8 mouse cellular contexts compared by ENCODE assay signal in the genomic region with DNA sequence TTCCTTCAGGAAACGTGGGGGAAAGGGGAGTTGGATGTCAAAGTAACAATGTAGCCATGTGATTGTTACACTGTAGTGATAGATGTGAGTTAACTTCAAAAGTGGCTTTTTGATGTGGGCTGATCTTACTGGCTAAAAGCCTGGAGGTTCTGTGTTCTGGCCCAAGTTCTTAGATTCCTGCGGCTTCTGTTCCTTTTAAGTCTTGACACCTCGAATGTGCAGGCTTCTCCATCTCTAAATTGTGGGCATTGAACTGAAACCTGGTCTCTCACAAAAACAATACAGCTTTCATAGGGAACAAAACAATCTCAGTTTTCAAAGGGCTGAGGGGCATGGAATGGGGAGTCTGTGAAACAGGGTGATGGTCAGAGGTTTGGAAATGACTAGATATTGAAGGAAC. TPM values are rescaled to one million over a fixed set of nuclear protein-coding genes. Genes with fewer than 3 reads are reported as not detected.
DNase-seq lines count a peak whose midpoint lies in the region; ATAC-seq and TF ChIP-seq lines count a peak whose summit lies in the region.

No protein-coding gene starts in this region.

- no peak overlapping the region; the same call in 1 of the 2 replicates for H3K9ac ChIP-seq in forebrain, embryonic 16.5 days (replicated peaks; ENCODE audit: low read depth, low read length)
- H3K9ac ChIP-seq in liver, postnatal 0 days (replicated peaks), result peak overlapping the region; percentile 86; the same call in 1 of the 2 replicates

- peak overlapping the region; percentile 79 for H3K4me2 ChIP-seq in forebrain, embryonic 16.5 days (ENCODE audit: low read length)
- H3K4me2 ChIP-seq in liver, postnatal 0 days (ENCODE audit: low read depth, low read length), result peak overlapping the region; percentile 81

- H3K36me3 ChIP-seq in erythroblast, embryonic 14.5 days (ENCODE audit: control insufficient read depth), result peaks cover 17% of the 10 kb centered on the region
- H3K36me3 ChIP-seq in forebrain, embryonic 16.5 days (ENCODE audit: control insufficient read depth, insufficient read depth), result no peaks in the 10 kb centered on the region
- peaks cover 5% of the 10 kb centered on the region; the same call in 1 of the 2 replicates for H3K36me3 ChIP-seq in liver, postnatal 0 days (replicated peaks; ENCODE audit: insufficient read depth, low read length)

- DNase-seq in CD4-positive helper T cell, adult 2 months (ENCODE audit: low read depth, low spot score), result peak; percentile 38
- no peak for DNase-seq in liver, postnatal 0 days
- no peak for DNase-seq in retina, postnatal 1 day
- no peak for DNase-seq in thymus, postnatal 14 days
- no peak for DNase-seq in natural killer cell, adult 2 months (ENCODE audit: low spot score in 2 of 2)

- no peaks in the 10 kb centered on the region for H3K9me3 ChIP-seq in erythroblast, embryonic 14.5 days (ENCODE audit: control insufficient read depth, low read length)
- H3K9me3 ChIP-seq in forebrain, embryonic 16.5 days (ENCODE audit: control insufficient read depth, low read length), result no peaks in the 10 kb centered on the region
- H3K9me3 ChIP-seq in liver, postnatal 0 days (ENCODE audit: low read length), result no peaks in the 10 kb centered on the region

- no peak for TF ChIP-seq CTCF in liver, postnatal 0 days (IDR thresholded peaks at IDR 0.05; ENCODE audit: low read depth)

- H3K27me3 ChIP-seq in erythroblast, embryonic 14.5 days (ENCODE audit: control insufficient read depth), result no peaks in the 10 kb centered on the region
- H3K27me3 ChIP-seq in forebrain, embryonic 16.5 days (replicated peaks; ENCODE audit: control insufficient read depth, insufficient read depth, low read length), result no peaks in the 10 kb centered on the region; the same call in 1 of the 2 replicates
- H3K27me3 ChIP-seq in liver, postnatal 0 days (ENCODE audit: insufficient read depth, low read length), result no peaks in the 10 kb centered on the region

- H3K4me1 ChIP-seq in erythroblast, embryonic 14.5 days (ENCODE audit: control insufficient read depth), result peaks cover 35% of the 10 kb centered on the region
- peaks cover 4% of the 10 kb centered on the region; the same call in 1 of the 2 replicates for H3K4me1 ChIP-seq in forebrain, embryonic 16.5 days (replicated peaks; ENCODE audit: control insufficient read depth, insufficient read depth, low read length)
- peaks cover 12% of the 10 kb centered on the region for H3K4me1 ChIP-seq in liver, postnatal 0 days (ENCODE audit: insufficient read depth)

- WGBS in forebrain, embryonic 16.5 days, result 40% methylated on average over 3 of the region's 3 CpGs
- WGBS in liver, postnatal 0 days (ENCODE audit: insufficient replicate concordance), result 40% methylated on average over 3 of the region's 3 CpGs

- no peak overlapping the region for H3K27ac ChIP-seq in forebrain, embryonic 16.5 days (ENCODE audit: low read length)
- peak overlapping the region; percentile 58 for H3K27ac ChIP-seq in liver, postnatal 0 days (ENCODE audit: low read depth)

- ATAC-seq in erythroblast, adult 5-6 weeks (replicated peaks; ENCODE audit: low FRiP score, poor library complexity, severe bottlenecking), result no peak
- no peak for ATAC-seq in forebrain, embryonic 16.5 days
- no peak for ATAC-seq in liver, postnatal 0 days

- TF ChIP-seq EP300 in liver, postnatal 0 days (IDR thresholded peaks at IDR 0.05; ENCODE audit: low read depth), result no peak

- peak overlapping the region; percentile 98 for H3K4me3 ChIP-seq in erythroblast, embryonic 14.5 days (replicated peaks)
- peak overlapping the region; percentile 68; the same call in 1 of the 2 replicates for H3K4me3 ChIP-seq in forebrain, embryonic 16.5 days (replicated peaks; ENCODE audit: low read length)
- H3K4me3 ChIP-seq in liver, postnatal 0 days (ENCODE audit: low read depth, low read length), result peak overlapping the region; percentile 95

RNA-seq across cellular contexts. Expression of a gene that starts 0.6 kb away (rescaled TPM):
- polyA plus RNA-seq in erythroblast, embryonic 14.5 days (2012), result 0.04 and 0.11 TPM in 2 replicates
- total RNA-seq in erythroblast, adult 5-6 weeks (2015; ENCODE audit: low replicate concordance), result 6.3 and 7.7 TPM in 2 replicates
- total RNA-seq in erythroblast, adult 5-6 weeks (2017; ENCODE audit: low replicate concordance), result 7.4 and 14.8 TPM in 2 replicates
- polyA plus RNA-seq in forebrain, embryonic 16.5 days (2015; fragmentation: Nextera tagmentation; extraction: Ambion mirVana), result 10.2 and 12.0 TPM in 2 replicates
- 2.8 and 2.9 TPM in 2 replicates for polyA plus RNA-seq in liver, postnatal 0 days (2015; fragmentation: Nextera tagmentation; extraction: Ambion mirVana)
